Mouse (Mus musculus): ENCODE results near the gene P2ry2. TPM values are rescaled to one million over a fixed set of nuclear protein-coding genes. Genes with fewer than 3 reads are reported as not detected.

Gene P2ry2
- polyA plus RNA-seq (2015; fragmentation: Nextera tagmentation; extraction: Ambion mirVana): 3.5 and 3.8 TPM in 2 replicates

- Histone ChIP-seq H3K4me3 (peak within 1 kb of the TSS; percentile 49), H3K9ac (peak within 1 kb of the TSS; percentile 42), H3K9me3 (no peaks in the 10 kb centered on the region), H3K36me3 (no peaks in the 10 kb centered on the region), H3K27me3 (peaks cover 35% of the 10 kb centered on the region), H3K4me2 (peak within 1 kb of the TSS; percentile 93), H3K27ac (no peak within 1 kb of the TSS), H3K4me1 (peaks cover 34% of the 10 kb centered on the region)
- ATAC-seq (ENCODE audit: insufficient number of reproducible peaks, low FRiP score, low TSS enrichment, low read depth): no peak
- 78% methylated on average over 4 of the region's 4 CpGs for WGBS
Measured at GRCm38 (mm10) chr7:101012541-101012940, at the start of gene P2ry2. TSS of gene P2ry2 (minus strand) at chr7:101012866.

GRCm38 (mm10) chr7:101062246-101062645 lies 49.6 kb upstream of the P2ry2 start:
- Histone ChIP-seq H3K27me3 (0 out of 2 replicates have a peak, but pooled peaks cover 3% of the 10 kb centered on the region), H3K9ac (no peak overlapping the region), H3K27ac (peak overlapping the region; percentile 79), H3K9me3 (no peaks in the 10 kb centered on the region), H3K4me2 (no peak overlapping the region), H3K4me3 (no peak overlapping the region), H3K4me1 (peaks cover 13% of the 10 kb centered on the region), H3K36me3 (no peaks in the 10 kb centered on the region)
- 71% methylated on average over 6 of the region's 6 CpGs for WGBS
- ATAC-seq (ENCODE audit: insufficient number of reproducible peaks, low FRiP score, low TSS enrichment, low read depth): peak; percentile 66; the same call in 1 of the 2 replicates

- peak overlapping the region; percentile 79; the same call in 1 of the 2 replicates for H3K27ac ChIP-seq
- H3K27me3 ChIP-seq: 0 out of 2 replicates have a peak, but pooled peaks cover 3% of the 10 kb centered on the region
- no peak for ATAC-seq (ENCODE audit: insufficient number of reproducible peaks, low FRiP score, low TSS enrichment, low read depth)
- H3K4me2 ChIP-seq: peak overlapping the region; percentile 34
- H3K9ac ChIP-seq: no peak overlapping the region
- 0 out of 2 replicates have a peak overlapping the region, but pooled peaks have one; percentile 5 for H3K4me3 ChIP-seq
- WGBS: 9% methylated on average over 17 of the region's 17 CpGs
- H3K9me3 ChIP-seq: no peaks in the 10 kb centered on the region
- H3K36me3 ChIP-seq: no peaks in the 10 kb centered on the region
- H3K4me1 ChIP-seq: peaks cover 13% of the 10 kb centered on the region
Measured at GRCm38 (mm10) chr7:101061381-101061780, 48.7 kb upstream of the P2ry2 start.

GRCm38 (mm10) chr7:101060476-101060875 lies 47.8 kb upstream of the P2ry2 start:
- peaks cover 13% of the 10 kb centered on the region for H3K4me1 ChIP-seq
- H3K9ac ChIP-seq: no peak overlapping the region
- H3K27me3 ChIP-seq: 0 out of 2 replicates have a peak, but pooled peaks cover 3% of the 10 kb centered on the region
- 63% methylated on average over 5 of the region's 5 CpGs for WGBS
- H3K27ac ChIP-seq: no peak overlapping the region
- no peaks in the 10 kb centered on the region for H3K36me3 ChIP-seq
- no peak overlapping the region for H3K4me2 ChIP-seq
- no peak overlapping the region for H3K4me3 ChIP-seq
- no peaks in the 10 kb centered on the region for H3K9me3 ChIP-seq
- no peak for ATAC-seq (ENCODE audit: insufficient number of reproducible peaks, low FRiP score, low TSS enrichment, low read depth)

GRCm38 (mm10) chr7:101059188-101059587 lies 46.5 kb upstream of the P2ry2 start:
- H3K27me3 ChIP-seq: 0 out of 2 replicates have a peak, but pooled peaks cover 3% of the 10 kb centered on the region
- H3K4me3 ChIP-seq: no peak overlapping the region
- no peak overlapping the region for H3K9ac ChIP-seq
- H3K27ac ChIP-seq: no peak overlapping the region
- H3K4me1 ChIP-seq: peaks cover 13% of the 10 kb centered on the region
- no peak overlapping the region for H3K4me2 ChIP-seq
- no peaks in the 10 kb centered on the region for H3K9me3 ChIP-seq
- no peak for ATAC-seq (ENCODE audit: insufficient number of reproducible peaks, low FRiP score, low TSS enrichment, low read depth)
- WGBS: 87% methylated on average over 5 of the region's 5 CpGs
- H3K36me3 ChIP-seq: no peaks in the 10 kb centered on the region

GRCm38 (mm10) chr7:101057309-101057708 lies 44.6 kb upstream of the P2ry2 start:
- H3K9me3 ChIP-seq: no peaks in the 10 kb centered on the region
- peaks cover 12% of the 10 kb centered on the region for H3K4me1 ChIP-seq
- 23% methylated on average over 4 of the region's 4 CpGs for WGBS
- 0 out of 2 replicates have a peak, but pooled peaks cover 3% of the 10 kb centered on the region for H3K27me3 ChIP-seq
- no peaks in the 10 kb centered on the region for H3K36me3 ChIP-seq
- no peak overlapping the region for H3K27ac ChIP-seq
- H3K4me2 ChIP-seq: no peak overlapping the region
- H3K9ac ChIP-seq: no peak overlapping the region
- no peak overlapping the region for H3K4me3 ChIP-seq
- no peak for ATAC-seq (ENCODE audit: insufficient number of reproducible peaks, low FRiP score, low TSS enrichment, low read depth)

- Histone ChIP-seq H3K4me1 (0 out of 2 replicates have a peak, but pooled peaks cover 6% of the 10 kb centered on the region), H3K4me3 (no peak overlapping the region), H3K27ac (no peak overlapping the region), H3K9ac (no peak overlapping the region), H3K9me3 (no peaks in the 10 kb centered on the region), H3K4me2 (no peak overlapping the region), H3K36me3 (no peaks in the 10 kb centered on the region), H3K27me3 (no peaks in the 10 kb centered on the region)
- no peak for ATAC-seq (ENCODE audit: insufficient number of reproducible peaks, low FRiP score, low TSS enrichment, low read depth)
- WGBS: 58% methylated on average over 2 of the region's 2 CpGs
Measured at GRCm38 (mm10) chr7:101053136-101053535, 40.5 kb upstream of the P2ry2 start.

- H3K4me2 ChIP-seq: no peak overlapping the region
- 0 out of 2 replicates have a peak, but pooled peaks cover 6% of the 10 kb centered on the region for H3K4me1 ChIP-seq
- WGBS: 19% methylated on average over 11 of the region's 11 CpGs
- no peaks in the 10 kb centered on the region for H3K36me3 ChIP-seq
- no peak overlapping the region for H3K4me3 ChIP-seq
- no peak overlapping the region for H3K27ac ChIP-seq
- H3K9ac ChIP-seq: 0 out of 2 replicates have a peak overlapping the region, but pooled peaks have one; percentile 4
- H3K27me3 ChIP-seq: no peaks in the 10 kb centered on the region
- H3K9me3 ChIP-seq: no peaks in the 10 kb centered on the region
- 0 out of 2 replicates have a peak, but pooled peaks have one; percentile 20 for ATAC-seq (ENCODE audit: insufficient number of reproducible peaks, low FRiP score, low TSS enrichment, low read depth)
Measured at GRCm38 (mm10) chr7:101051551-101052221, 39.0 kb upstream of the P2ry2 start.

- Histone ChIP-seq H3K9me3 (no peaks in the 10 kb centered on the region), H3K9ac (no peak overlapping the region), H3K4me2 (no peak overlapping the region), H3K27ac (no peak overlapping the region), H3K4me1 (0 out of 2 replicates have a peak, but pooled peaks cover 6% of the 10 kb centered on the region), H3K4me3 (no peak overlapping the region), H3K27me3 (no peaks in the 10 kb centered on the region), H3K36me3 (no peaks in the 10 kb centered on the region)
- 0 out of 2 replicates have a peak, but pooled peaks have one; percentile 28 for ATAC-seq (ENCODE audit: insufficient number of reproducible peaks, low FRiP score, low TSS enrichment, low read depth)
- 67% methylated on average over 13 of the region's 13 CpGs for WGBS
Measured at GRCm38 (mm10) chr7:101050724-101051550, 38.3 kb upstream of the P2ry2 start.

GRCm38 (mm10) chr7:101049326-101050087 lies 36.8 kb upstream of the P2ry2 start:
- no peak overlapping the region for H3K9ac ChIP-seq
- no peak overlapping the region for H3K4me3 ChIP-seq
- 0 out of 2 replicates have a peak, but pooled peaks cover 6% of the 10 kb centered on the region for H3K4me1 ChIP-seq
- H3K4me2 ChIP-seq: no peak overlapping the region
- 78% methylated on average over 7 of the region's 7 CpGs for WGBS
- no peak for ATAC-seq (ENCODE audit: insufficient number of reproducible peaks, low FRiP score, low TSS enrichment, low read depth)
- H3K27me3 ChIP-seq: no peaks in the 10 kb centered on the region
- no peaks in the 10 kb centered on the region for H3K9me3 ChIP-seq
- H3K36me3 ChIP-seq: no peaks in the 10 kb centered on the region
- no peak overlapping the region for H3K27ac ChIP-seq

- Histone ChIP-seq H3K4me1 (0 out of 2 replicates have a peak, but pooled peaks cover 6% of the 10 kb centered on the region), H3K4me3 (no peak overlapping the region), H3K27me3 (no peaks in the 10 kb centered on the region), H3K4me2 (no peak overlapping the region), H3K36me3 (no peaks in the 10 kb centered on the region), H3K9me3 (no peaks in the 10 kb centered on the region), H3K27ac (no peak overlapping the region), H3K9ac (no peak overlapping the region)
- ATAC-seq (ENCODE audit: insufficient number of reproducible peaks, low FRiP score, low TSS enrichment, low read depth): no peak
- 66% methylated on average over 5 of the region's 5 CpGs for WGBS
Measured at GRCm38 (mm10) chr7:101048247-101048646, 35.6 kb upstream of the P2ry2 start.

All from limb, embryonic 15.5 days (tissue).